Mouse (Mus musculus): ENCODE results near the gene Gm47429. TPM values are rescaled to one million over a fixed set of nuclear protein-coding genes. Genes with fewer than 3 reads are reported as not detected.
A peak's percentile ranks its signal among the peaks of the same experiment; 100 is the strongest.

Gm47429 gene
- polyA plus RNA-seq, 1 experiment from 2014 or later = not detected

DNA sequence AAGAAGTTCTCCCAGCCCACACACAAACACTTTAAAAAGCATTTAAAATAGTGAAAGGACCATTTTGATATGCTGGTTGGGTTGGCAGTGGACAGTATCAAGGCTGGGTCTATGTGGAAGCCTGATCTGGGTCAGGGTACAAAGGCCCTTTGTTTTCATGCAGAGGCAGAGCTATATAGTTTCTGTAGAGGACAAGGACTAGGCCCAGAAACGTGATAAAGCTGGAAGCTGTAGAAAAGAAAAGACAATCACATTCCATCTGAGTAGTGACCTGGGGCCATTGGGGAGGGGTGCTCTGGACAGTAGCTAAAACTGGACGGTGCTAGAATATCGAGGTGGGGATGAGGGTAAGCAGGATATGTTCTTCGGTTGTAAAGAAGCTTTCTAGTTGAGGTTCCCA, 1.5 kb upstream of the Gm47429 start:
- no peak overlapping the region for H3K27ac ChIP-seq (ENCODE audit: low read depth)
- ATAC-seq = no peak
- H3K9me3 ChIP-seq (ENCODE audit: low read length) = no peaks in the 10 kb centered on the region
- no peak overlapping the region for H3K4me2 ChIP-seq (ENCODE audit: low read depth, low read length)
- WGBS (ENCODE audit: insufficient replicate concordance) = 75% methylated on average over 4 of the region's 4 CpGs
- H3K4me3 ChIP-seq (ENCODE audit: low read depth, low read length) = no peak overlapping the region
- TF ChIP-seq CTCF (IDR thresholded peaks at IDR 0.05; ENCODE audit: low read depth) (no peak), EP300 (IDR thresholded peaks at IDR 0.05; ENCODE audit: low read depth) (no peak)
- no peaks in the 10 kb centered on the region for H3K36me3 ChIP-seq (replicated peaks; ENCODE audit: insufficient read depth, low read length)
- no peak for DNase-seq
- no peaks in the 10 kb centered on the region for H3K27me3 ChIP-seq (ENCODE audit: insufficient read depth, low read length)
- H3K4me1 ChIP-seq (ENCODE audit: insufficient read depth) = no peaks in the 10 kb centered on the region
- no peak overlapping the region for H3K9ac ChIP-seq (replicated peaks)

DNA sequence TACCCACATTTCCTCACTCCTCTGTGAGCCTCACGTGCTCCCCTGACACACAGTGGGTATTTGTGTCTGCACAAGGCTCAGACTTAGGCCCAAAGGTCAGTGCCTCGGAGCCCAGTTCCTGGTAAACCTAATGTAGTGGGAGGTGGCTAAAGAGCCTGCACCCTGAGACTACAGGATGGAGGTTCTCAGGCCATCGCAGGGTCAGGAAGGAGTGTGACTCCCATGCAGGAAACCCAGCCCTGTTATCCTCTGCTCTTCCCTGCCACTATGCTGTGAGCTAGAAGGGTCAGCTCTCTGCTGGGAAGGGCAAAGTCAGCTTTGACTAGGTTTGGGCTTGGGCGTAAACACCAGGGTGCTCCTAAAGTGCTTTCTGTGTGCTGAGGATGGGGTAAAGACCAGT, 17.0 kb downstream of the Gm47429 start:
- no peak for TF ChIP-seq EP300 (IDR thresholded peaks at IDR 0.05; ENCODE audit: low read depth)
- no peak for TF ChIP-seq CTCF (IDR thresholded peaks at IDR 0.05; ENCODE audit: low read depth)
- WGBS (ENCODE audit: insufficient replicate concordance) = 76% methylated on average over 4 of the region's 4 CpGs
- Histone ChIP-seq H3K27me3 (ENCODE audit: insufficient read depth, low read length) (no peaks in the 10 kb centered on the region), H3K4me1 (ENCODE audit: insufficient read depth) (no peaks in the 10 kb centered on the region), H3K9ac (replicated peaks) (no peak overlapping the region), H3K4me3 (ENCODE audit: low read depth, low read length) (no peak overlapping the region), H3K4me2 (ENCODE audit: low read depth, low read length) (no peak overlapping the region), H3K27ac (ENCODE audit: low read depth) (no peak overlapping the region), H3K9me3 (ENCODE audit: low read length) (no peaks in the 10 kb centered on the region), H3K36me3 (replicated peaks; ENCODE audit: insufficient read depth, low read length) (peaks cover 13% of the 10 kb centered on the region)
- ATAC-seq (no peak), DNase-seq (no peak)

GRCm38 (mm10) chr13:50424517-50424916, 19.2 kb downstream of the Gm47429 start:
- Histone ChIP-seq H3K36me3 (replicated peaks; ENCODE audit: insufficient read depth, low read length) (peaks cover 13% of the 10 kb centered on the region), H3K27ac (ENCODE audit: low read depth) (no peak overlapping the region), H3K9ac (replicated peaks) (no peak overlapping the region), H3K27me3 (ENCODE audit: insufficient read depth, low read length) (no peaks in the 10 kb centered on the region), H3K4me3 (ENCODE audit: low read depth, low read length) (no peak overlapping the region), H3K9me3 (ENCODE audit: low read length) (no peaks in the 10 kb centered on the region), H3K4me2 (ENCODE audit: low read depth, low read length) (no peak overlapping the region), H3K4me1 (ENCODE audit: insufficient read depth) (no peaks in the 10 kb centered on the region)
- WGBS (ENCODE audit: insufficient replicate concordance) = 80% methylated on average over 2 of the region's 2 CpGs
- ATAC-seq (no peak), DNase-seq (no peak)
- TF ChIP-seq EP300 (IDR thresholded peaks at IDR 0.05; ENCODE audit: low read depth) = no peak
- no peak for TF ChIP-seq CTCF (IDR thresholded peaks at IDR 0.05; ENCODE audit: low read depth)

DNA sequence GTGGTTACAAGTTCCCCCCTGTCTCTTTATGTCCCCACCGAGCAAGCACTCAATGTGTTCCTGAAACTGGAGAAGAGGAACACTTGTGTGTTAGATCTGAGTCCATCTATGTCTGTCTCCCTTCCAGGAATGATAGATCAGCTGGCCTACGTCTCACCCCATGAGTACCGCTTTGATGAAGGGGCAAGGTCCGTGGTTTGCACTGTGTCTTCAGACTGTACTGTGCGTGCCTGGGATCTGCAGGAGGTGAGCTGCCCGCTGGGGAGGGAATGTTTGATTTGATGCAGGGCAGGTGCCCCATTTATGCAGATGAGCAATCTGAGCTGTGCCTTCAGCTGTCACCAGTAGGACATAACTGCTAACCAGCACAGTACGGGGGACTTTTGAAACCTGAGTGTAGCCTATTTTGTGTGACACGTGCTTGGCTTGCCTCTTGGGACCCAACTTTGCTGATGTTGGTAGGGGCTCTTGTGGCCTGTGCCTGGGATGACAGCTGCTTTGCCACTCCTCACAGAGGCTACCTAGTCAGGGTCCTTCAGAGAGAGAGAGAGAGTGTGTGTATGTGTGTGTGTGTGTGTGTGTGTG, 20.0 kb downstream of the Gm47429 start:
- DNase-seq (no peak), ATAC-seq (no peak)
- TF ChIP-seq EP300 (IDR thresholded peaks at IDR 0.05; ENCODE audit: low read depth) (no peak), CTCF (IDR thresholded peaks at IDR 0.05; ENCODE audit: low read depth) (no peak)
- H3K36me3 ChIP-seq (replicated peaks; ENCODE audit: insufficient read depth, low read length) = peaks cover 13% of the 10 kb centered on the region
- no peak overlapping the region for H3K4me2 ChIP-seq (ENCODE audit: low read depth, low read length)
- H3K4me1 ChIP-seq (ENCODE audit: insufficient read depth) = peaks cover 2% of the 10 kb centered on the region
- no peaks in the 10 kb centered on the region for H3K27me3 ChIP-seq (ENCODE audit: insufficient read depth, low read length)
- H3K9me3 ChIP-seq (ENCODE audit: low read length) = no peaks in the 10 kb centered on the region
- no peak overlapping the region for H3K9ac ChIP-seq (replicated peaks)
- 81% methylated on average over 8 of the region's 8 CpGs for WGBS (ENCODE audit: insufficient replicate concordance)
- H3K27ac ChIP-seq (ENCODE audit: low read depth) = no peak overlapping the region
- H3K4me3 ChIP-seq (ENCODE audit: low read depth, low read length) = no peak overlapping the region

DNA sequence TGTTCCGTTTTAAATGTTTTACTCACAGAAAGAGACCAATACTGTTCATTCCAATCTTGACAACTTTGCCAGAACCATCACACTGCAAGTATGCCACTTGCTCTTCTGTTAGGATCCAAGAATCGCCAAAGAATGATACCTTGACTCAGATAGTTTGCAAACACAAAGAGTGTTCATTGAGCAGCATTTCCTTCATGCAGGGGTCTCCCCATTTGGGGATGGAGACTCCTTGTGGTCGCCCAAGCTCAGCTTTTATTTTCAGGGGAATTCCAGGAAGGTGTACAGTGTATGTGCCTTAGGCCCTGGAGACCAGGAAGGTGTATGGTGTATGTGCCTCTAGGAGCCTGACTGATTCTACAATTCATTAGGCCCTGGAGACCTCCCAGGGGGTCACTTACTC, 25.3 kb downstream of the Gm47429 start:
- Histone ChIP-seq H3K4me2 (ENCODE audit: low read depth, low read length) (peak overlapping the region; percentile 84), H3K4me3 (ENCODE audit: low read depth, low read length) (peak overlapping the region; percentile 72), H3K36me3 (replicated peaks; ENCODE audit: insufficient read depth, low read length) (no peaks in the 10 kb centered on the region), H3K27me3 (ENCODE audit: insufficient read depth, low read length) (no peaks in the 10 kb centered on the region), H3K9ac (replicated peaks) (peak overlapping the region; percentile 68; the same call in 1 of the 2 replicates), H3K27ac (ENCODE audit: low read depth) (no peak overlapping the region), H3K4me1 (ENCODE audit: insufficient read depth) (peaks cover 13% of the 10 kb centered on the region), H3K9me3 (ENCODE audit: low read length) (no peaks in the 10 kb centered on the region)
- WGBS (ENCODE audit: insufficient replicate concordance) = 49% methylated on average over 3 of the region's 3 CpGs
- ATAC-seq (no peak), DNase-seq (no peak)
- no peak for TF ChIP-seq EP300 (IDR thresholded peaks at IDR 0.05; ENCODE audit: low read depth)
- no peak for TF ChIP-seq CTCF (IDR thresholded peaks at IDR 0.05; ENCODE audit: low read depth)

DNA sequence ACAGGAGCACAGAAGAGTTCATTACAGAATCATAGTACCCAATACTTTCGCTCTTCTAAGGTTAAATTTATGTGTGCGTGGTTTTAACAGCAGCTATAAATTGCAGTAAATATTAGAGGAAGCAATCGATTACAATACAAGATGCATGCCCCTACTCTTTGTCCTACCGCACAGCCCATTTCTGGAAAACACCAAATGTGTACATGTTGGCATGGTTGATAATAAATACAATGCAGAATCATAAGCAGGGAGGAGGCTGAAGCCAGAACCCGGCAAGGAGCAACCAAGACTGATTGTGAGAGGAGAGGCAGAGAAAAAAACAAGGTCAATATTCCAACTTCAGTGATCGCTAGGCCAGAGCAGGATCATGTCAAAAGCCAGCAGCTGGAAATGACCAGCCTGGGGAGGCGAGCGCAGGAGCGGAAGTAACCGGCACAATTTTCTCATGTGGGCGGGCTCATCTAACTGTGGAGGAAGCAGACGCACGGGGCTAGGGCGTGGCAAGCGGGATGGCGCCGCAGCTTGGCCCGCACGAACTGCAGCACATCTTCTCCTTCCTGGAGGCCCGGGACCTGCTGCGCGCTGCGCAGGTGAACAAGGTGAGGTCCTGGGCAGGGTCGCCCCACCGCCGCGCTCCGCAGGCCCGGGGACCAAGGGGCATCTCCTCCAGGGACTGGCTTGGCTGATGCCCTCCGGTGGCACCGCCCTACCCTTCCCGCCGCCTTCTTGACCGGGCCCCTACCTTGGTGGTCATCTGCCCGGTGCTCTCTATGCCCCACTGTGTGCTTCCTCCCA, 26.1 kb downstream of the Gm47429 start, which contains the start of gene Fbxw17:
Gene Fbxw17 (plus strand): TSS at position 476 of the 795 bp plus-strand sequence.
- peak within 1 kb of the TSS; percentile 84 for H3K4me2 ChIP-seq (ENCODE audit: low read depth, low read length)
- H3K27me3 ChIP-seq (ENCODE audit: insufficient read depth, low read length) = no peaks in the 10 kb centered on the region
- peak within 1 kb of the TSS; percentile 72 for H3K4me3 ChIP-seq (ENCODE audit: low read depth, low read length)
- H3K9me3 ChIP-seq (ENCODE audit: low read length) = no peaks in the 10 kb centered on the region
- no peaks in the 10 kb centered on the region for H3K36me3 ChIP-seq (replicated peaks; ENCODE audit: insufficient read depth, low read length)
- DNase-seq (peak; percentile 72), ATAC-seq (peak; percentile 85)
- no peak for TF ChIP-seq EP300 (IDR thresholded peaks at IDR 0.05; ENCODE audit: low read depth)
- TF ChIP-seq CTCF (IDR thresholded peaks at IDR 0.05; ENCODE audit: low read depth) = no peak
- no peak within 1 kb of the TSS for H3K27ac ChIP-seq (ENCODE audit: low read depth)
- H3K9ac ChIP-seq (replicated peaks) = peak within 1 kb of the TSS; percentile 68
- peaks cover 13% of the 10 kb centered on the region for H3K4me1 ChIP-seq (ENCODE audit: insufficient read depth)
- 11% methylated on average over 32 of the region's 35 CpGs for WGBS (ENCODE audit: insufficient replicate concordance)

Other genes starting within 250 kb of the Gm47429 start
- not detected in 2 replicates for gene Gm906, start 193.6 kb downstream of the Gm47429 start, polyA plus RNA-seq (2015; fragmentation: Nextera tagmentation; extraction: Ambion mirVana)
- gene Fbxw17, start 26.0 kb downstream of the Gm47429 start, polyA plus RNA-seq (2015; fragmentation: Nextera tagmentation; extraction: Ambion mirVana) = 3.6 and 4.0 TPM in 2 replicates
- not detected in 2 replicates for gene Nutm2, start 23.4 kb upstream of the Gm47429 start, polyA plus RNA-seq (2015; fragmentation: Nextera tagmentation; extraction: Ambion mirVana)
- gene Gm904, start 199.3 kb upstream of the Gm47429 start, polyA plus RNA-seq (2015; fragmentation: Nextera tagmentation; extraction: Ambion mirVana) = not detected in 2 replicates

Measured in liver, postnatal 0 days (tissue).